Mouse (Mus musculus) hematopoietic stem cell, adult 5-6 weeks (primary cell): ENCODE results near the gene Pgap3. TPM values are rescaled to one million over a fixed set of nuclear protein-coding genes. Genes with fewer than 3 reads are reported as not detected.

ENCODE experiments used
- ATAC-seq, 2 experiments: fragments of 125-278 bp in 1 of 2; replicated peaks in 1 of 2; 2 replicates each; pipeline ENCODE4 v1.8.0; 2016 to 2017; ENCODE audit warnings: inconsistent platforms in 2 of 2, mild to moderate bottlenecking in 2 of 2, moderate number of reproducible peaks in 2 of 2, low read depth in 1 of 2, moderate TSS enrichment in 1 of 2; ENCODE audit not compliant: low FRiP score in 2 of 2, poor library complexity in 2 of 2, severe bottlenecking in 2 of 2, insufficient read depth in 1 of 2, low TSS enrichment in 1 of 2
- total RNA-seq: library from RNA; stranded (forward); fragments of 172-1452, 232-1000 nt; gene quantifications from 2 replicates; pipeline ENCODE4 v1.2.3, GENCODE M21; 2017

The Pgap3 gene
- total RNA-seq, 1 experiment from 2014 or later, result 7.4 TPM

DNA sequence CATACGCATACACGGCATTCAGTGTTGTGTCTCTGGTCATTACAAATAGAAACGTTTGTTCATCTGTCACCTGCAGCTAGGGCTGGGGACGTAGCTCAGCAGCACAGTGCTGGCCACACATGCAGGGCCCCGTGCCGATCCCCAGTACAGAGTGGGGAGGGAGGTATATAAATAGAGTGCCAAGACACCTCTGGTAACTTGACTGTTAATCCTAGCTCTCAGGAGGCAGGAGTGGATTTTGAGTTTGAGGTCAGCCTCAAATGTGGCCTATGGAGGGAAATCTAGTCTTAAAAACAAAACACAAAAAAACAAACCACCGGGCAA is 32.5 kb downstream of the Pgap3 start:
- ATAC-seq, result no peak

GRCm38 (mm10) chr11:98367171-98367862 is 33.0 kb downstream of the Pgap3 start:
- peak; percentile 56 to 59; a peak in 3 of 4 replicates for ATAC-seq

GRCm38 (mm10) chr11:98366290-98366689 is 34.0 kb downstream of the Pgap3 start:
- ATAC-seq, result peak; percentile 57 to 76; a peak in 3 of 4 replicates

- ATAC-seq, result no peak
Observed at GRCm38 (mm10) chr11:98364410-98364809, 35.9 kb downstream of the Pgap3 start.

GRCm38 (mm10) chr11:98363817-98364216 is 36.5 kb downstream of the Pgap3 start:
- no peak for ATAC-seq

- ATAC-seq, result peak in 1 of 2 experiments; percentile 47; a peak in 1 of 4 replicates
Observed at GRCm38 (mm10) chr11:98360866-98361521, 39.3 kb downstream of the Pgap3 start.

DNA sequence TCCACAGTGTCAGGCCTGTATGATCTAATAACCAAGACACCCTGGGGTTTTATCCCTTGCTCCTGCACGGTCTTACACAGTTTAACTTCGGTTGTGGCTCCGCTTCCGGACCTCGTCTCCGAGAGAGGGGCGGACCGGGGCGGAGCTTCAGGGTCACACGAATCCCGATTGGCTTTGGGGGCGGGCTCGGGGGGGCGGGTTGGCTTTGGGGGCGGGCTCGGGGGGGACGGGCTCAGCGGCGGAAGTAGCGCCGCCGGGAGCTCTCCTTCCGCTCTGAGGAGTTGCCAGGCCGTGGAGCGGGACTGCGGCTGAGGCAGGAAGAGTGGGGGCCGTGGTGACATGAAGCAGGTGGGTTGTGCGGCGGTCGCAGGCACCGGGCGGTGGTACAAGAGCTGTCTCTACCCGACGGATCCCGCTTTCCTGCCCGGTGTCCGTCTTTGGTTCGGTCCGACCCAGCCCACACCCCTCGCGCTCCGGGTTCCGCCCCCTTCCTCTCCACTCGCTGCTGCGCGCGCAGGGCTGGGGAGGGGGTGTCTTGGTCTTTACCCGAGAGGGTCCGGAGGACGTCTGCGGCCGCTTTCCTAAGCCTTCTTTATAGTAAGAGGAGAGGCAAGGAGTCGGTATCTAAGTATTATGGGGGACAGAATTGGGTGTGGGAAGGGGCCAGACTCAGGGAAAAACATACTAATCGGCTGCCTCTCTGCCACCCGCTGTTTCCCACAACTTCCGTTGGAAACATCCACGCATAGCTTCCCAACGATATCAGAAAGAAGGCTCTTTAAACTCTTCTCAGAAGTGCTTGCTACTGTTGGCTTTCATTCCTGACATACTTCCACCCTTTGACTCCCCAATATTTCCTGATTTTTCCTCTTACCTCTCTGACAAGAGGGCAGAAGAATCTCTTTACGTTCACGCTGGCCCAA is 41.9 kb downstream of the Pgap3 start, which contains the start of gene Stard3:
Stard3 (plus strand) TSS at position 208 of the 923 bp plus-strand sequence.
- ATAC-seq, result peak; percentile 68 to 71

DNA sequence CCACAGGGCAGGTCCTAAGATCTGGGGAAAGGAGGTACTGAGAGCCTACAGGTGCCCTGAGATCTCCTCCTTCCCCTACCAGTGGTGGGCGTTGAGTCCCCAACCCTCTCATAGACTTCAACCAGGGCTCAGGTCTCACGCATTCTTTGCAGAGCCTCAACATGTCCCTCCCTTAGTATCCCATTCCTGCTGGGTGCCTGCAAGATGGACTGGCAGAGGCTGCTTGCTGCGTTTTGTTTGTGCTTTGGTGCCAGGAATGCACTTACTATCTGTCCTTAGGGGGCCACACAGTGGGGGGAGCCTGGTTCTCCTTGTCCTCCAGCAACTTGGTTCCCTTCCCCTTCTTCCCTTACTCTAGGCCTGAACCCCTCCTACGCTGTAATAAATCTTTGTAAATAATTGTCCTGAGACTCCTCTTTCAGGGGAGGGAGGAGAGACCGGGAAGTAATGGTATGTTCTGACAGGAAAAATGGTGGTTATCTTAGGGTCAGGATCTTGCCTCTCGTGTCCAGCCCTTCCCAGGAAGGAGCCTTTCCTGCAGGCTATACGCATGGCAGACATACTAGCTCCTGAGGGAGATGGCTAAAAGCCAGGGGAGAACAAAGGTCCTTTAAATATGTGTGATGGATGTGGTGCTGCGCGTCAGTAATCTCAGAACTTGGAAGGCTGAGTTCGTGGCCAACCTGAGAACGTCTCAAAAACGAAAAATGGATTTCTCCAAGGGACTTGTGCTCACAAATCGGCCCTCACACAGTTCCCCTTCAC is 42.7 kb downstream of the Pgap3 start:
- ATAC-seq, result peak in 1 of 2 experiments; percentile 1; a peak in 1 of 4 replicates

- ATAC-seq, result no peak
Observed at GRCm38 (mm10) chr11:98356625-98357394, 43.5 kb downstream of the Pgap3 start.

DNA sequence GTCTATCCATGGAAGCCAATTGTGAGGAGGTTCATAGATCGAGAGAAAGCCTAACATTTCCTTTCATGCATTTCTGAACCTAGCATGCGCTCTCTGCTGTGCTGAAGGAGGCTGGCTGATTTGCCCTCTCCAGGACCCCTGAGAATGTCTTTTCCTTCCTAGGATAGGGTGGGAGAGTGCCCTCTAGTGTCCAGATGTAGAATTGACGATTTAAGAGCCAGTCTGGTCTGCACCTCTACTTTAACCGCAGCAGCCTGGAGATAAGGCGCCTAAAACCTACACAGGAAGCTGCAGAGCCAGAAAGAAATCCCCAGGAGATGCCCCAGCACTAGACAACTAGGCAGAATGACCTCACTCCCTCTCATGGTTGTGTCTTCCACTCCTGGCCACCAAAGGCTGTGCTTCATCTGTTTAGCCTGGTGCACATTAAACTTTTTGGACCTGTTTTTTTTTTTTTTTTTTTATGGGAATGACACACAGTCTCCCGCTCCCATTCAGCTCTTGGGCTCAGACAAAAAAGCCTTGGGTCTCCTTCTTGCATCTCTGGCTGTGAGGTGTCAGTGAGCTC is 44.5 kb downstream of the Pgap3 start:
- ATAC-seq, result peak; percentile 42 to 55

GRCm38 (mm10) chr11:98354445-98354844 is 45.8 kb downstream of the Pgap3 start:
- ATAC-seq, result no peak

DNA sequence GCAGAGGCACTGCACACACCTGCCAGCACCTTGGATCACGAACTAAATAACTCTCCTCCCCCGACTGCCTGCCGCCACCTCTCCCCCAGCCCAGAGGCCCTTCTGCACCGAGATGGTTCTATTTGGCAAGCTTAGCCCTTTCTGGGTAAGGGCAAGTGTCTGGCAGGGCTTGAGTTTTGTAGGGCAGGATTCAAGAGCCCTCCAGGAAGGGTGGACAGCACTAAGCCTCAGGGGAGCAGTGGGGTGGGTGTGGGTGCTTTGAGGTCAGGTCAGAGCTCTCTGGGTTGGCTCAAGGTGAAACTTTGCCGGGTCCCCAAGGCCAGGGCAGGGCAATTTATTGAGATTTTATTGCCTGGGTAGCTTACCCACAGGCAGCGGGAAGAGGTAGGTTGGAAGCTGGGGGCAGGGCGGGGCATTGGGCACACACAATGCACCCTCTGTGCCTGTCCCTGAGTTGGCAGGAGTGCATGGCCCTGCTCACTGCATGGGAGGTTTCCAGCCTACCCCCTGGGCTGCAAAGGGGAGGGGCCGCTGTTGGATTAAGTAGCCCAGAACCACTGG is 46.6 kb downstream of the Pgap3 start:
- no peak for ATAC-seq

GRCm38 (mm10) chr11:98352272-98352990 is 47.9 kb downstream of the Pgap3 start:
- ATAC-seq, result no peak

DNA sequence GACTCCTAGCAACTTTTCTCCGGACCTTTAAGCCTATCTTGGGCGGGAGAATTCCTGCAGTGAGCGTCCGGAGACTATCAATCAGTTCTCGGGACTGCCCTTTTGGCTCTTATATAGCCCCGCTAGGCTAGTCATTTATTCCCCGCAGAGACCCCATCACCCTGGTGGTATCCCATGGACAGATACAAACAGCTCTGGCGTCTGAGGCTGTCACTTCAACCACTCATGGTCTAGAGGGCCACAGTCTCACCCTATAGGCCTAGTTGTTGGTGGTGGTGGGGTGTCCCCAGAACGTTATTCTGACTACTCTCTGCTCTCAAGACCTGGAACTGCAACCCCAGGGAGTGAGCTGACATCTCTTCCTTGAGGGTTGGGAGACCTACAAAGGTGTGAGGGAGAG is 51.0 kb downstream of the Pgap3 start:
- no peak for ATAC-seq
